Mouse (Mus musculus) liver, embryonic 15.5 days (tissue): Measurements from ENCODE around the gene Sdr42e1. TPM values are rescaled to one million over a fixed set of nuclear protein-coding genes. Genes with fewer than 3 reads are reported as not detected.

ENCODE experiments used
- ATAC-seq: fragments of 200-750 bp; cut with Nextera tagmentation; 2 replicates; pipeline ENCODE4 v1.8.0; 2017; ENCODE audit warnings: moderate number of reproducible peaks, mild to moderate bottlenecking, moderate library complexity; ENCODE audit not compliant: insufficient read depth
- H3K27ac ChIP-seq: fragments of 300-500 bp; sonication (generic); replicated peaks from 2 replicates; pipeline ENCODE4 v1.5.1; 2015; ENCODE audit warnings: mild to moderate bottlenecking, inconsistent platforms
- H3K27me3 ChIP-seq: fragments of 300-500 bp; sonication (generic); 2 replicates; pipeline ENCODE4 v1.6.1; 2015; ENCODE audit warnings: mild to moderate bottlenecking, inconsistent platforms
- H3K36me3 ChIP-seq: fragments of 300-500 bp; sonication (generic); replicated peaks from 2 replicates; pipeline ENCODE4 v1.6.1; 2015; ENCODE audit warnings: moderate library complexity, mild to moderate bottlenecking, inconsistent platforms
- H3K4me1 ChIP-seq: fragments of 300-500 bp; sonication (generic); replicated peaks from 2 replicates; pipeline ENCODE4 v1.6.1; 2015; ENCODE audit warnings: inconsistent platforms
- H3K4me2 ChIP-seq: fragments of 300-500 bp; sonication (generic); 2 replicates; pipeline ENCODE4 v1.6.1; 2015; ENCODE audit warnings: moderate library complexity, mild to moderate bottlenecking, inconsistent platforms
- H3K4me3 ChIP-seq: fragments of 300-500 bp; sonication (generic); replicated peaks from 2 replicates; pipeline ENCODE4 v1.5.1; 2015; ENCODE audit warnings: mild to moderate bottlenecking, inconsistent platforms
- H3K9ac ChIP-seq: fragments of 300-500 bp; sonication (generic); 2 replicates; pipeline ENCODE4 v1.6.1; 2015; ENCODE audit warnings: moderate library complexity, mild to moderate bottlenecking, inconsistent platforms
- H3K9me3 ChIP-seq: fragments of 300-500 bp; sonication (generic); replicated peaks from 2 replicates; pipeline ENCODE4 v1.6.1; 2016; ENCODE audit warnings: inconsistent platforms
- WGBS: fragments of 180-500 bp; shearing (Covaris S2); methylation state at CpG from one replicate; pipeline ENCODE4 v1.1.7; 2015; ENCODE audit warnings: mixed read lengths; ENCODE audit not compliant: insufficient replicate concordance; 5-methylcytosine and 5-hydroxymethylcytosine counted together
- polyA plus RNA-seq: library from polyadenylated mRNA; unstranded; fragments of >200 nt; fragmentation: Nextera tagmentation; extraction: Ambion mirVana; gene quantifications from 2 replicates; pipeline ENCODE4 v1.2.1, GENCODE M21; 2015

The Sdr42e1 gene
- polyA plus RNA-seq = 2.0 and 3.4 TPM in 2 replicates

- Histone ChIP-seq H3K4me2 (peak within 1 kb of the TSS; percentile 65), H3K27ac (no peak within 1 kb of the TSS), H3K4me1 (no peaks in the 10 kb centered on the region), H3K4me3 (peak within 1 kb of the TSS; percentile 59), H3K9me3 (no peaks in the 10 kb centered on the region), H3K27me3 (0 out of 2 replicates have a peak, but pooled peaks cover 3% of the 10 kb centered on the region), H3K36me3 (no peaks in the 10 kb centered on the region), H3K9ac (peak within 1 kb of the TSS; percentile 42; the same call in 1 of the 2 replicates)
- 8% methylated on average over 17 of the region's 17 CpGs for WGBS
- no peak for ATAC-seq
Observed at GRCm38 (mm10) chr8:117673430-117673830, at the start of gene Sdr42e1. Gene Sdr42e1, minus strand, starts transcription at chr8:117673689.

GRCm38 (mm10) chr8:117718152-117718860 lies 44.8 kb upstream of the Sdr42e1 start:
- H3K9me3 ChIP-seq = no peaks in the 10 kb centered on the region
- no peak overlapping the region for H3K4me2 ChIP-seq
- WGBS = 54% methylated on average over 14 of the region's 14 CpGs
- H3K4me1 ChIP-seq = peaks cover 3% of the 10 kb centered on the region; the same call in 1 of the 2 replicates
- 0 out of 2 replicates have a peak, but pooled peaks cover 8% of the 10 kb centered on the region for H3K36me3 ChIP-seq
- H3K27me3 ChIP-seq = no peaks in the 10 kb centered on the region
- H3K4me3 ChIP-seq = no peak overlapping the region
- H3K27ac ChIP-seq = peak overlapping the region; percentile 57
- no peak overlapping the region for H3K9ac ChIP-seq
- peak; percentile 81 for ATAC-seq

DNA sequence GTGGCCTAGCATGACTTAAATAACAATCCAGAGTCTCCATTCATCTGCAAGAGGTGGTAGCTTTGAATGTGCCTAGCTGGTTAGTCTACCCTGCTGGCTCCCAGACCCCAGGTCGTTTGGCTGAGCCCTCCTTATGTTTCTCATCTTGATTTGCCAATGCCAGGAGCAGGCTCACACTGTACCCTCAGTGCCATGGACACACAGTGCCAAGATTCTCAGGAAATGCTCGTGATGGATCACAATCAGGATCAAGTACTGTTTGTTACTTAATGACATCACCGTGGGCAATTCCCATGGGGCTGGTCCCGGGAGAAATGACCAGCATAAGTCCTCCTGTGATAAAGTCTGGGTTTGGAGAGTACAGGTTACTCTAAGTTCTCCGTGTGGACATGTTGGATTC lies 42.4 kb upstream of the Sdr42e1 start:
- Histone ChIP-seq H3K27ac (no peak overlapping the region), H3K36me3 (peaks cover 11% of the 10 kb centered on the region; the same call in 1 of the 2 replicates), H3K4me3 (no peak overlapping the region), H3K4me1 (peaks cover 3% of the 10 kb centered on the region; the same call in 1 of the 2 replicates), H3K4me2 (no peak overlapping the region), H3K9ac (no peak overlapping the region), H3K27me3 (no peaks in the 10 kb centered on the region), H3K9me3 (no peaks in the 10 kb centered on the region)
- WGBS = 52% methylated on average over 5 of the region's 5 CpGs
- no peak for ATAC-seq

DNA sequence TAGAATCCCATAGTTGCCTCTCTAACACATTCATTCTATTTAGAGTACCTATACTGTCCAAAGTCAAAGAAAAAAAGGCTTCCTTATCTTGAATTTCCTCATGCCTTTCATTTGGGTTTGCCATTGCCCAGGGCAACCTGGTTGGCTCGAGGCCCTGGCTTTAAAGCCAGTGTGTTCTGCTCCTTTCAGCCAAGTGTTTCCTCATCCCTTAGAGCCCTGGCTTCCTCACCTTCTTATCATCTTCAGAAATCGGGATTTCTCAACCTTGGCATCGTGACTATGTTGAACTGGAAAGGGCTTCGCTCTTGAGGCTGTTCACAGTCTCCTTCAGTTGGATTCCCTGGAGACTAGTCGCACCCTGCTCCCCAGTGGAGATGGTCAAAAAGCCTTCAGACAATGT lies 41.1 kb upstream of the Sdr42e1 start:
- Histone ChIP-seq H3K36me3 (peaks cover 11% of the 10 kb centered on the region; the same call in 1 of the 2 replicates), H3K27me3 (no peaks in the 10 kb centered on the region), H3K9ac (no peak overlapping the region), H3K9me3 (no peaks in the 10 kb centered on the region), H3K4me3 (no peak overlapping the region), H3K27ac (no peak overlapping the region), H3K4me1 (peaks cover 3% of the 10 kb centered on the region; the same call in 1 of the 2 replicates), H3K4me2 (no peak overlapping the region)
- 67% methylated on average over 5 of the region's 5 CpGs for WGBS
- no peak for ATAC-seq

- H3K4me1 ChIP-seq = no peaks in the 10 kb centered on the region; the same call in 1 of the 2 replicates
Observed at GRCm38 (mm10) chr8:117712226-117712625, 38.7 kb upstream of the Sdr42e1 start.

DNA sequence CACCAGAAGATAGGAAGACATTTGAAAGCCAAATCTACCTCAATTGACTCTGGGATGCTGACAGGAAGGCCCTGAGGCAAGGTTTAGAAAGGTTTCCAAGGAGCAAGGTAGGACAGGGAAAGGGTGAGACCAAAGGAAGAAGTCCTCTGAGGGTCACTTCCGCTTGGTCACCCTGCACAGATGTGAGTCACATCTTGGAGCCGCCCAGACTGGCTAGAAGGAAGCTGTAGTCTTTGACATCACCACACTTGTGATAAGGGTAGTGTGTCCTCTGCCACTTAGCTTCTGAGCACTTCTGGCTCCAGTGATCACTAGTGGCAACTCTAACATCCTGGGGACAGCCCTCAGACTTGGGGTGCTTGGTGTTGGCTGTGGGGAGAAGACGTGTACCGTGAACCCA lies 32.7 kb upstream of the Sdr42e1 start:
- no peaks in the 10 kb centered on the region for H3K9me3 ChIP-seq
- no peak overlapping the region for H3K9ac ChIP-seq
- H3K4me2 ChIP-seq = no peak overlapping the region
- no peak overlapping the region for H3K4me3 ChIP-seq
- H3K27ac ChIP-seq = no peak overlapping the region
- no peak for ATAC-seq
- H3K27me3 ChIP-seq = no peaks in the 10 kb centered on the region
- WGBS = 60% methylated on average over 4 of the region's 4 CpGs
- no peaks in the 10 kb centered on the region for H3K4me1 ChIP-seq
- 0 out of 2 replicates have a peak, but pooled peaks cover 6% of the 10 kb centered on the region for H3K36me3 ChIP-seq

More at GRCm38 (mm10) chr8:117712226-117712625, 38.7 kb upstream of the Sdr42e1 start:
- H3K4me2 ChIP-seq = no peak overlapping the region
- H3K4me3 ChIP-seq = no peak overlapping the region
- H3K9me3 ChIP-seq = no peaks in the 10 kb centered on the region
- H3K9ac ChIP-seq = no peak overlapping the region
- H3K27me3 ChIP-seq = no peaks in the 10 kb centered on the region
- ATAC-seq = no peak
- WGBS = 64% methylated on average over 5 of the region's 5 CpGs
- H3K27ac ChIP-seq = no peak overlapping the region
- peaks cover 14% of the 10 kb centered on the region; the same call in 1 of the 2 replicates for H3K36me3 ChIP-seq

DNA sequence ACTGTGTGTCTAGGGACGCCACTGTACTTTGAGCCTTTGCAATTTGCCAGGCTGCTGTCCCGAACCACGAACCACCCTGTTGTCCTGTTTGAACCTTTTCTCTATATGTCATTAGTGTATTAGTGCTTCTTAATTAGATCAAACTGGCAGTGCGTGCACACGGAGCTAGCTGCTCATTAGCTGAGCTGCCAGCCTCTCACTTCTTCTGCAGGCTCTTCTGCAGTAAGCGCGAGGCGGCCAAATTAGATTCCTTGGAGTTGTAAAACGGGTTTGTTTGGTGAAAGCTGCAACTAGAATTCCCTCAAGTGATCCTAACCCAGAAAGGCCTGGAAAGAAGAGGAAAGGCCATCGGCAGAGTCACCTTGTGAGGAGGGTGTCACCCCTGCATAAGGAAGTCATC lies 29.2 kb upstream of the Sdr42e1 start:
- H3K4me1 ChIP-seq = no peaks in the 10 kb centered on the region
- 0 out of 2 replicates have a peak, but pooled peaks cover 6% of the 10 kb centered on the region for H3K36me3 ChIP-seq
- peak overlapping the region; percentile 50 for H3K4me2 ChIP-seq
- no peaks in the 10 kb centered on the region for H3K9me3 ChIP-seq
- 60% methylated on average over 10 of the region's 10 CpGs for WGBS
- H3K4me3 ChIP-seq = peak overlapping the region; percentile 49
- ATAC-seq = no peak
- no peaks in the 10 kb centered on the region for H3K27me3 ChIP-seq
- H3K27ac ChIP-seq = peak overlapping the region; percentile 70
- 0 out of 2 replicates have a peak overlapping the region, but pooled peaks have one; percentile 6 for H3K9ac ChIP-seq

DNA sequence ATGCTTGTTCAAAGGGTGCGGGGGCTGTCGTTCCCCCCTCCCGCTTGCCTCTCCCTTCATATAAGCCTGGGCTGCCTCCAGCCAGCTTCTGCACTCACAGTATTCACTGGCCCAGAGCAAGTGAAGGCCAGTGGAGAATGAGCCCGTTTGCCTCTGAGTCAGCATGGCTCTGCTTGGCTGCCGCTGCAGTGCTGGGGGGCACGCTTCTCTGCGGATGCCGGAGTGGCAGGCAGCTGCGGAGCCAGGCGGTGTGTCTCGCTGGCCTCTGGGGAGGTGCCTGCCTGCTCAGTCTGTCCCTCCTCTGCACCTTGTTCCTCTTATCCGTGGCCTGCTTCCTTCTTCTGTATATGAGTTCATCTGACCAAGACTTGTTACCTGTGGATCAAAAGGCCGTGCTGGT lies 28.4 kb upstream of the Sdr42e1 start, which contains the start of gene Hsd17b2:
Hsd17b2 (plus strand) TSS at position 46 of the 400 bp plus-strand sequence.
- Histone ChIP-seq H3K4me2 (peak within 1 kb of the TSS; percentile 50), H3K4me1 (no peaks in the 10 kb centered on the region), H3K36me3 (0 out of 2 replicates have a peak, but pooled peaks cover 3% of the 10 kb centered on the region), H3K27ac (peak within 1 kb of the TSS; percentile 70), H3K9ac (peak within 1 kb of the TSS; percentile 43), H3K27me3 (no peaks in the 10 kb centered on the region), H3K9me3 (no peaks in the 10 kb centered on the region), H3K4me3 (peak within 1 kb of the TSS; percentile 49)
- WGBS = 46% methylated on average over 13 of the region's 13 CpGs
- ATAC-seq = 0 out of 2 replicates have a peak, but pooled peaks have one; percentile 19

- Histone ChIP-seq H3K27ac (peak overlapping the region; percentile 70), H3K9me3 (no peaks in the 10 kb centered on the region), H3K27me3 (no peaks in the 10 kb centered on the region), H3K4me1 (no peaks in the 10 kb centered on the region), H3K4me2 (peak overlapping the region; percentile 50), H3K9ac (no peak overlapping the region), H3K4me3 (peak overlapping the region; percentile 49; the same call in 1 of the 2 replicates), H3K36me3 (no peaks in the 10 kb centered on the region)
- 66% methylated on average over 8 of the region's 8 CpGs for WGBS
- ATAC-seq = peak; percentile 23; the same call in 1 of the 2 replicates
Observed at GRCm38 (mm10) chr8:117701246-117701645, 27.8 kb upstream of the Sdr42e1 start.

DNA sequence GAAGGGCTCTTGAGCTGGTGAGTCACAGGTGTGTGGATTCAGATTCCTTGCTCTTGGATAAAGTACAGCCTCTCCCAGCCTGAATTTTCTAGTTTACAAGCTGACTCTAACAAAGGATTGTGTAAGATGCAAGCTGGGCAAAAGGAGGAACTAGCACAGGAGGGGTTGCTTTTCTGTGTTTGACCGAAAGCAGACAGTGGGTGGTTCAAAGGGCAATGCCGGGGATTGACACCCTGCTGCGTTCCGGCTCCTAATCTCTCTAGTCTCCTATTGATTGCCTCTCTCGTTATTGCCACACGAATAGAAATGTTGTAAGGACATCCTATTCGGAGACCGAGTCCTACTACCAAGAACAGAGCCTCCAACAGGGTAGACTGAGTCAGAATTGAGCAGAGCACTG lies 27.2 kb upstream of the Sdr42e1 start:
- Histone ChIP-seq H3K9ac (no peak overlapping the region), H3K36me3 (no peaks in the 10 kb centered on the region), H3K4me1 (no peaks in the 10 kb centered on the region), H3K27me3 (no peaks in the 10 kb centered on the region), H3K27ac (peak overlapping the region; percentile 70), H3K9me3 (no peaks in the 10 kb centered on the region), H3K4me2 (peak overlapping the region; percentile 50), H3K4me3 (no peak overlapping the region)
- ATAC-seq = peak; percentile 49
- WGBS = 64% methylated on average over 8 of the region's 8 CpGs

- no peak overlapping the region for H3K27ac ChIP-seq
- H3K4me3 ChIP-seq = no peak overlapping the region
- H3K9me3 ChIP-seq = no peaks in the 10 kb centered on the region
- no peaks in the 10 kb centered on the region for H3K27me3 ChIP-seq
- WGBS = 29% methylated on average over 5 of the region's 5 CpGs
- H3K9ac ChIP-seq = no peak overlapping the region
- ATAC-seq = no peak
- no peaks in the 10 kb centered on the region for H3K36me3 ChIP-seq
- H3K4me2 ChIP-seq = no peak overlapping the region
- H3K4me1 ChIP-seq = no peaks in the 10 kb centered on the region
Observed at GRCm38 (mm10) chr8:117697248-117697647, 23.8 kb upstream of the Sdr42e1 start.
